Mouse (Mus musculus): ENCODE measurements around the gene Klhdc9. TPM values are rescaled to one million over a fixed set of nuclear protein-coding genes. Genes with fewer than 3 reads are reported as not detected.

The Klhdc9 gene
- 0.29 TPM for polyA plus RNA-seq (2017; shearing (Covaris generic))

DNA sequence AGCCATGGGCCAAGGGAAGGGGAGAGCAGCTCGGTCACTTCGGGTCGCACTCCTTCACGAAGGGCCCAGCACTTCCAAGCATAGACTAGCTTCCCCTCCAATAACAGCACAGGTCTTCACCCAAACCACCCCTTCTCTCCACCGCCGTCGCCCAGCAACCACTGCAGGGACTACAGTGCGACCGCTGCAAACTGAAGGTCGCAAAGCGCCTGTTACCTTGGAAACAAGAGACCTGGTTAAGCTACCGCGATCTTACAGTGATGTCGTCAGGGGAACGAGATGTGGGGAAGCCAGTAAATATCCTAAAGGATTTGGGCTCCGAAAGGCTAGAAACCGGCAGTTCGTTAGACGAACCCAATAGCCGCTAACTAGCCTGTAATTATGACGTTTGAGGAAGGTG is at the start of gene Klhdc9:
Klhdc9 (minus strand) TSS at position 143 of the 400 bp plus-strand sequence.

DNA sequence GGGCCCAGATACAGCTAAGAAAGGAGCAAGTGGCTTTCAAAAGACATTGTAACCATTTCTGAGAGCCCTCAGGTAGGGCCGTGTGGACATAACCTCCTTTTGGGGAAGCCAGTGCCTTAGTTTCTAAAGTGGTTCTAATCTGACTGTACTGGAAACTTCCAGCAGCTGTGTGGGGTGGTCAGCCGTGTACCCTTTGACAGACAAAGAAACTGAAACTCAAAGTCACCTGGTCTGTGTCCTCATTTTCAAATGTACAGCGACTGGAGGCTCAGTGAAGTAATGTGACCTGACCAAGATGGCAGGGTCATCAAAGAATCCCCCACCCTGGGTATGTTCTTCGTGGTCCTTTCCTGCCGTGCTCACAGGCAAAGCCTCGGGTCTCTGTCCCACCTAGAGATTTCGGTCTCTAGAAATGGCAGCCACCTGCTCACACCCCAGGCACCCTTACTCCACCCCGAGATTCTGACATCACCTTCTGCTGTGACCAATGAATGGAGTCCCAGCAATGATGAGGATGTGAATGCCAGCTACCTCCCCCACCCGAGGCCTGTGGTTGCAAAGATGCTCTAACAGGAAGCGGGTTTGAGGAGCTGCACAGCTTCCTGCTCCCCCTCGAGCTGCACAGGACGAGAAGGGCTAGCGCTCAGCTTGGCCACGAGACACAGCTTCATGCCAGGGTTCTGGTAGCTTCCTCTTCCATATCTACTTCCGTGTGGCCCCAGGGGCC is 27.9 kb upstream of the Klhdc9 start, which contains the start of gene Arhgap30:
Arhgap30 (plus strand) TSS at position 579 of the 727 bp plus-strand sequence.

GRCm38 (mm10) chr1:171369845-171370556 is 9.4 kb upstream of the Klhdc9 start, which contains the start of gene Nectin4:
Gene Nectin4, plus strand, starts transcription at chr1:171370099.

GRCm38 (mm10) chr1:171345225-171346094 is 15.1 kb downstream of the Klhdc9 start, which contains the start of the genes Nit1 and Pfdn2:
Gene Nit1, minus strand, starts transcription at chr1:171345646.
Gene Pfdn2, plus strand, starts transcription at chr1:171345670.

DNA sequence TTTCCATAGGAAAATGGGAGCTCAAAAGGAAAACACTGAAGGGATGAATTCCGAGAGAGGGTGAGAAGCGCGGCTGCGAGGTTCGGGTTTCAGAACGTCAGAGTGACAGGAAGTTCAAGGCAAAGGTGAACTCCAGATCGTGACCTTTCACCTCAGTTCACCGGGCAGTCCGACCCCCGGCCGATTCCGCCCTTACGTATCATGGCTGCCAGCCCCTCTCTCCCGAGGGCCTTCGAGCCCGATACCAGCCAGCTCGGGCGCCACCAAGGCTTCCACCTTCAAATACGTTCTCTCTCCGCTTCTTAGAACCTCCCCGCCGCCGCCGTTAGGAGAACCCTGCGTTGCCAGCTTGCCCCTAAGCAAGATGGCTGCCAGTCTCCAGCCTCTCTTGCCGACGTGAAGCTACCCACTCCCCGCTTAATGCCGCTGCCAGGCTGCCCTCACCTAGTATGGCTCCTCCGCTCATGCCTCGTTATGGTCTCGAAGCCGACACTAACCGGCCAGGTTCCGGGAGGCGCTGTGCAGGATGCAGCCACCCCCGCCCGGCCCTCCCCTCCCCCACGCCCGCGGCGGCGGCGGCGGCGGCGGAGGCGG is 31.7 kb downstream of the Klhdc9 start, which contains the start of gene Dedd:
Dedd (plus strand) TSS at position 307 of the 594 bp plus-strand sequence.

Other genes with a start within 250 kb of the Klhdc9 start
- gene Cfap126, start 246.9 kb downstream of the Klhdc9 start, polyA plus RNA-seq (2017; shearing (Covaris generic)), result 1.2 TPM
- gene Sdhc, start 210.2 kb downstream of the Klhdc9 start, polyA plus RNA-seq (2017; shearing (Covaris generic)), result 159 TPM
- gene Mpz, start 210.1 kb downstream of the Klhdc9 start, polyA plus RNA-seq (2017; shearing (Covaris generic)), result not detected
- gene Pcp4l1, start 164.5 kb downstream of the Klhdc9 start, polyA plus RNA-seq (2017; shearing (Covaris generic)), result not detected
- 0.36 TPM for gene Nr1i3, start 146.8 kb downstream of the Klhdc9 start, polyA plus RNA-seq (2017; shearing (Covaris generic))
- 34.9 TPM for gene Tomm40l, start 138.3 kb downstream of the Klhdc9 start, polyA plus RNA-seq (2017; shearing (Covaris generic))
- not detected for gene Apoa2, start 135.7 kb downstream of the Klhdc9 start, polyA plus RNA-seq (2017; shearing (Covaris generic))
- gene Fcer1g, start 126.4 kb downstream of the Klhdc9 start, polyA plus RNA-seq (2017; shearing (Covaris generic)), result 5.2 TPM
- gene Adamts4, start 110.4 kb downstream of the Klhdc9 start, polyA plus RNA-seq (2017; shearing (Covaris generic)), result 0.12 TPM
- gene Ndufs2, start 109.4 kb downstream of the Klhdc9 start, polyA plus RNA-seq (2017; shearing (Covaris generic)), result 181 TPM
- gene B4galt3, start 90.5 kb downstream of the Klhdc9 start, polyA plus RNA-seq (2017; shearing (Covaris generic)), result 43.3 TPM
- 83.9 TPM for gene Ppox, start 79.6 kb downstream of the Klhdc9 start, polyA plus RNA-seq (2017; shearing (Covaris generic))
- 61.2 TPM for gene Usp21, start 72.8 kb downstream of the Klhdc9 start, polyA plus RNA-seq (2017; shearing (Covaris generic))
- 54.1 TPM for gene Ufc1, start 65.8 kb downstream of the Klhdc9 start, polyA plus RNA-seq (2017; shearing (Covaris generic))
- 45.6 TPM for gene Dedd, start 31.7 kb downstream of the Klhdc9 start, polyA plus RNA-seq (2017; shearing (Covaris generic))
- gene Nit1, start 15.2 kb downstream of the Klhdc9 start, polyA plus RNA-seq (2017; shearing (Covaris generic)), result 48.6 TPM
- 93.6 TPM for gene Pfdn2, start 15.1 kb downstream of the Klhdc9 start, polyA plus RNA-seq (2017; shearing (Covaris generic))
- 0.07 TPM for gene Nectin4, start 9.3 kb upstream of the Klhdc9 start, polyA plus RNA-seq (2017; shearing (Covaris generic))
- 190 TPM for gene Arhgap30, start 28.2 kb upstream of the Klhdc9 start, polyA plus RNA-seq (2017; shearing (Covaris generic))
- 75.0 TPM for gene Usf1, start 50.5 kb upstream of the Klhdc9 start, polyA plus RNA-seq (2017; shearing (Covaris generic))
- 3.2 TPM for gene Tstd1, start 58.1 kb upstream of the Klhdc9 start, polyA plus RNA-seq (2017; shearing (Covaris generic))
- gene F11r, start 76.7 kb upstream of the Klhdc9 start, polyA plus RNA-seq (2017; shearing (Covaris generic)), result 0.26 TPM
- 11.0 TPM for gene Alyref2, start 142.7 kb upstream of the Klhdc9 start, polyA plus RNA-seq (2017; shearing (Covaris generic))
- gene Itln1, start 174.5 kb upstream of the Klhdc9 start, polyA plus RNA-seq (2017; shearing (Covaris generic)), result not detected
- 0.56 TPM for gene Cd244a, start 198.4 kb upstream of the Klhdc9 start, polyA plus RNA-seq (2017; shearing (Covaris generic))
- gene Ly9, start 246.6 kb upstream of the Klhdc9 start, polyA plus RNA-seq (2017; shearing (Covaris generic)), result 153 TPM